Mouse (Mus musculus) bone marrow macrophage, adult 2 months (primary cell): ENCODE measurements around the gene Slc7a1.

ENCODE experiments used
- CTCF ChIP-seq: IDR thresholded peaks from 2 replicates; pipeline ENCODE4 v1.5.1; 2012; ENCODE audit warnings: low read depth, mild to moderate bottlenecking, low read length, moderate library complexity
- POLR2A ChIP-seq: IDR thresholded peaks from 2 replicates; pipeline ENCODE4 v1.6.1; 2012; ENCODE audit warnings: mild to moderate bottlenecking, low read depth, low read length, borderline replicate concordance

GRCm38 (mm10) chr5:148354536-148354935, 45.2 kb downstream of the Slc7a1 start:
- no peak for TF ChIP-seq CTCF
- no peak for TF ChIP-seq POLR2A
